8 mouse cellular contexts compared by ENCODE assay signal in genomic region chr11:60931282-60931868, GRCm38 (mm10). TPM values are rescaled to one million over a fixed set of nuclear protein-coding genes. Genes with fewer than 3 reads are reported as not detected.
DNase-seq lines count a peak whose midpoint lies in the region; ATAC-seq lines count a peak whose summit lies in the region.

No protein-coding gene starts in this region.

- peak overlapping the region; percentile 76 for H3K4me2 ChIP-seq in limb, embryonic 11.5 days (ENCODE audit: low read depth, severe bottlenecking)
- peak overlapping the region; percentile 69 for H3K4me2 ChIP-seq in neural tube, embryonic 14.5 days (ENCODE audit: low read depth, low read length)

- H3K27ac ChIP-seq in limb, embryonic 11.5 days (replicated peaks; ENCODE audit: low read depth, low read length): no peak overlapping the region
- no peak overlapping the region; the same call in 1 of the 2 replicates for H3K27ac ChIP-seq in neural tube, embryonic 14.5 days (ENCODE audit: low read depth, low read length)

- no peaks in the 10 kb centered on the region for H3K27me3 ChIP-seq in limb, embryonic 11.5 days (ENCODE audit: control insufficient read depth, insufficient read depth, low read length)
- no peaks in the 10 kb centered on the region for H3K27me3 ChIP-seq in neural tube, embryonic 14.5 days (ENCODE audit: control insufficient read depth, insufficient read depth, low read length)

- ATAC-seq in limb, embryonic 11.5 days (ENCODE audit: insufficient number of reproducible peaks, low FRiP score, low TSS enrichment, low read depth): no peak
- ATAC-seq in neural tube, embryonic 14.5 days (ENCODE audit: low read depth): peak; percentile 55

- DNase-seq in adrenal gland, postnatal 25 days: peak; percentile 21
- DNase-seq in adrenal gland, postnatal 4 days (ENCODE audit: low spot score in 2 of 2): no peak
- peak; percentile 31 for DNase-seq in urinary bladder, postnatal 14 days (ENCODE audit: low spot score)
- DNase-seq in urinary bladder, adult 2 months (ENCODE audit: low spot score): no peak
- DNase-seq in limb, embryonic 11.5 days (ENCODE audit: low spot score): no peak
- DNase-seq in layer of hippocampus, adult 18-20 months (ENCODE audit: low spot score in 2 of 2): no peak
- DNase-seq in left cerebral cortex, adult 11 months (ENCODE audit: low spot score): no peak

- peak overlapping the region; percentile 75; the same call in 1 of the 2 replicates for H3K9ac ChIP-seq in limb, embryonic 11.5 days (ENCODE audit: low read length)
- peak overlapping the region; percentile 63 for H3K9ac ChIP-seq in neural tube, embryonic 14.5 days (replicated peaks; ENCODE audit: low read depth, low read length)

- no peaks in the 10 kb centered on the region for H3K36me3 ChIP-seq in limb, embryonic 11.5 days (ENCODE audit: control insufficient read depth, insufficient read depth, low read length)
- no peaks in the 10 kb centered on the region for H3K36me3 ChIP-seq in neural tube, embryonic 14.5 days (ENCODE audit: control insufficient read depth, insufficient read depth, low read length)

- H3K4me1 ChIP-seq in limb, embryonic 11.5 days (ENCODE audit: control insufficient read depth, insufficient read depth, low read length): peaks cover 19% of the 10 kb centered on the region
- peaks cover 18% of the 10 kb centered on the region for H3K4me1 ChIP-seq in neural tube, embryonic 14.5 days (ENCODE audit: control insufficient read depth, insufficient read depth, low read length)

- H3K9me3 ChIP-seq in limb, embryonic 11.5 days (ENCODE audit: control insufficient read depth, low read length): no peaks in the 10 kb centered on the region
- no peaks in the 10 kb centered on the region for H3K9me3 ChIP-seq in neural tube, embryonic 14.5 days (ENCODE audit: control insufficient read depth, low read length)

- WGBS in limb, embryonic 11.5 days: 2% methylated on average over 30 of the region's 30 CpGs
- 4% methylated on average over 30 of the region's 30 CpGs for WGBS in neural tube, embryonic 14.5 days

- peak overlapping the region; percentile 67 for H3K4me3 ChIP-seq in limb, embryonic 11.5 days (ENCODE audit: low read depth, low read length)
- peak overlapping the region; percentile 80 for H3K4me3 ChIP-seq in neural tube, embryonic 14.5 days (ENCODE audit: low read depth, low read length)

RNA-seq across cellular contexts. Expression of gene Map2k3, which starts 0.5 kb away (rescaled TPM):
- total RNA-seq in adrenal gland, postnatal 25 days (2021): 128 and 161 TPM in 2 replicates
- total RNA-seq in adrenal gland, postnatal 4 days (2021): 10 to 100 TPM; 92.4 to 93.9 TPM
- 44.0 and 46.6 TPM in 2 replicates for polyA plus RNA-seq in urinary bladder, adult 2 months (2012; rRNA removed)
- 66.4 and 78.5 TPM in 2 replicates for polyA plus RNA-seq in limb, embryonic 11.5 days (2014; fragmentation: Nextera tagmentation; extraction: Ambion mirVana)
- 22.5 and 28.9 TPM in 2 replicates for polyA plus RNA-seq in neural tube, embryonic 14.5 days (2014; fragmentation: Nextera tagmentation; extraction: Ambion mirVana)
- 10 to 100 TPM; 12.0 to 12.8 TPM for total RNA-seq in layer of hippocampus, adult 18-20 months (2021)

RNA-seq across cellular contexts. Expression of gene Natd1, which starts 16.8 kb away (rescaled TPM):
- 21.5 and 27.5 TPM in 2 replicates for total RNA-seq in adrenal gland, postnatal 25 days (2021)
- 10 to 100 TPM; 30.8 TPM for total RNA-seq in adrenal gland, postnatal 4 days (2021)
- polyA plus RNA-seq in urinary bladder, adult 2 months (2012; rRNA removed): 23.2 and 24.0 TPM in 2 replicates
- 16.1 and 18.3 TPM in 2 replicates for polyA plus RNA-seq in limb, embryonic 11.5 days (2014; fragmentation: Nextera tagmentation; extraction: Ambion mirVana)
- 29.0 and 33.1 TPM in 2 replicates for polyA plus RNA-seq in neural tube, embryonic 14.5 days (2014; fragmentation: Nextera tagmentation; extraction: Ambion mirVana)
- total RNA-seq in layer of hippocampus, adult 18-20 months (2021): 10 to 100 TPM in 1 of 2 experiments, 1 to 10 TPM in 1; 9.6 to 12.1 TPM

RNA-seq across cellular contexts. Expression of gene Tmem11, which starts 52.3 kb away (rescaled TPM):
- 40.4 and 41.5 TPM in 2 replicates for total RNA-seq in adrenal gland, postnatal 25 days (2021)
- total RNA-seq in adrenal gland, postnatal 4 days (2021): 10 to 100 TPM; 41.5 to 42.7 TPM
- polyA plus RNA-seq in urinary bladder, adult 2 months (2012; rRNA removed): 46.7 and 51.1 TPM in 2 replicates
- polyA plus RNA-seq in limb, embryonic 11.5 days (2014; fragmentation: Nextera tagmentation; extraction: Ambion mirVana): 66.0 and 74.5 TPM in 2 replicates
- polyA plus RNA-seq in neural tube, embryonic 14.5 days (2014; fragmentation: Nextera tagmentation; extraction: Ambion mirVana): 61.2 and 62.8 TPM in 2 replicates
- total RNA-seq in layer of hippocampus, adult 18-20 months (2021): 10 to 100 TPM; 29.4 to 30.7 TPM

Comparison
In these comparisons a context has a peak if more than half of its experiments do, and no peak if none do; other contexts are left out.
1. DNase-seq: peak in adrenal gland, postnatal 25 days (single experiment) and urinary bladder, postnatal 14 days (single experiment); none in adrenal gland, postnatal 4 days (0 of 2), urinary bladder, adult 2 months (single experiment), limb, embryonic 11.5 days (single experiment), layer of hippocampus, adult 18-20 months (0 of 2) and left cerebral cortex, adult 11 months (single experiment).